Mouse (Mus musculus): Measurements from ENCODE around the gene Arhgap27.
"Not testable (repeated sequence)": the region's sequence is repeated elsewhere in the genome, so short reads cannot be mapped to it uniquely, and the experiment has no call there.

Arhgap27 gene

DNA sequence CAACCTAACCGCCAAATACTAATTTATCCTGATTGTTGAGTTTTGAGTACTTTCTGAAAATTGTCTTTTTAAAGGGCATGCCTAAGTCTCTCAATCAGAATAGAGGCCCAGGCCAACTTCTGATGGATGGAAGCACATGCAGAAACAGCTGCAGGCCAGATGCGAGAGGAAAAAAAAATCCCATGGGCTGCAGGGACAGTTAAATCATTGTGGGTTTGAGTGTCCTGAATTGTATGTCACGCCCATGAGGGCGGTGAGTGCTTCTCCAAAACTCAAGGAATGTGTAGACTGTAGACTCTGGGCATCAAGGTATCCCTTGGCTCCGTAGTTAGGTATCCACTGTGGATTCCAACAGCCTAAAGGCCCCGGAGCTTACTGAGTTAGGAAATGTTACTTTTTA lies 69.4 kb downstream of the Arhgap27 start:
- peak; percentile 68 for DNase-seq (ENCODE audit: low read depth, low spot score)

DNA sequence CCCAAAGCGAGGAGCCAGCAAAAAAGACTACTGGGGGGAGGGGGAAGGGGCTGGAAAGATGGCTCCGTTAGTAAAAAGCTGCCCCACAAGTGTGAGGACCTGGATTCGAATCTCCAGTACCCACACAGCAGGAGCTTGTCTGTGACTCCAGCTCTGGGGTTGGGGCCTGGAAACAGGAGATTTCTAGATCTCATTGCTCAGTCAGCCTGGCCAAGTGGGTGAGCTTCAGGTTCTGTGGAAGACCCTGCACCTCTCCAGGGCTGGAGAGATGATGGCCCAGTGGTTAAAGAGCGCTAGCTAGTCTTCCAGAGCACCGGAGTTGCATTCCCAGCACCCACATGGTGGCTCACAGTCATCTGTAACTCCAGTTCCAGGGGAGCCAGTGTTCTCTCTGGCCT lies 70.6 kb downstream of the Arhgap27 start:
- no peak for DNase-seq (ENCODE audit: low read depth, low spot score)

DNA sequence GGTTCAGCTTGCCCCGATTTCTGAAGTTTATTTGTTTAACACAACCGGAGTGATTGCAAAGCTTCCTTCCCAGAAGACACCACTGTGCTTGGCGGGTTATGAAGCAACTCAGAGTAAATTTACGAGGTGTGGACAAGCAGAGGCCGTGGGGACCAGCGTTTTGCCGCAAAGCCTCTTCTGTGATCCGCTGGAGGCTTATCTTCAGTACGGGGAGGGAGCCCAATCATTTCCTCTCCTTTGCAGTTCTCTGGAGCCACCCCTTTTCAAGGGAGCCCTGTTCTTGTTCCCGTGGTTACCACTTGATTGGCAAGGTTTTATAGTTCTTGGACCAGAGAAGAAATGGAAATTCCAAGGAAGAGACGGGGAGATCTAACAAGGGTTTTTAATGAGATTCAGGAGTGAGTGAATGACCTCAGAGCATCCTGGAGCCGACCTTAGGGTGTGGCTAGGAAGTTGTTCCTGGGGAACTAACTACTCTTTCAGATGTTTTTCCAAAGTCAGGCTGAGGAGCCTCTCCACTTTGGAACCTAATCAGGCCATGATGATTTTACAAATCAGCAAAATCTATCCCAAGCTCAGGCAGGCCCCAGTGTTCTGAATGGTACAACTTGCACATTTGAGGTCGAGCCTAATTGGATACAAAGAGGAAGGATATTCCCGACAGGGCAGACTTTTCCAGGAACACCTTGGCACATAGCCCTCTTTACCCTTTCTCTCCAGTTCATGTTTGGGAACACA lies 71.2 kb downstream of the Arhgap27 start:
- peak; percentile 64 for DNase-seq (ENCODE audit: low read depth, low spot score)

DNA sequence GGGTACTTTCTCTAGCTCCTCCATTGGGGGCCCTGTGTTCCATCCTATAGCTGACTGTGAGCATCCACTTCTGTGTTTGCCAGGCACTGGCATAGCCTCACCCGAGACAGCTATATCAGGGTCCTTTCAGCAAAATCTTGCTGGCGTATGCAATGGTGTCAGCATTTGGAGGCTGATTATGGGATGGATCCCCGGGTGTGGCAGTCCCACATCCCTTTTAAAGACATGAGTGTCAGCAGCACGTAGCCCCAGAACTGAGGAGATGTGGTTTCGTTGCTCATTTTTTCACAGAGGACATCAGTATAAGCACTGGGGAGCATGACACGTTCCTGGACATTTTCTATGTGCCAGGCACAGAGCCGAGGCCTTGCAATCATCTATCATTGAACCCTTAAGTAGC lies 72.7 kb downstream of the Arhgap27 start:
- not testable (repeated sequence) for DNase-seq (ENCODE audit: low read depth, low spot score)

DNA sequence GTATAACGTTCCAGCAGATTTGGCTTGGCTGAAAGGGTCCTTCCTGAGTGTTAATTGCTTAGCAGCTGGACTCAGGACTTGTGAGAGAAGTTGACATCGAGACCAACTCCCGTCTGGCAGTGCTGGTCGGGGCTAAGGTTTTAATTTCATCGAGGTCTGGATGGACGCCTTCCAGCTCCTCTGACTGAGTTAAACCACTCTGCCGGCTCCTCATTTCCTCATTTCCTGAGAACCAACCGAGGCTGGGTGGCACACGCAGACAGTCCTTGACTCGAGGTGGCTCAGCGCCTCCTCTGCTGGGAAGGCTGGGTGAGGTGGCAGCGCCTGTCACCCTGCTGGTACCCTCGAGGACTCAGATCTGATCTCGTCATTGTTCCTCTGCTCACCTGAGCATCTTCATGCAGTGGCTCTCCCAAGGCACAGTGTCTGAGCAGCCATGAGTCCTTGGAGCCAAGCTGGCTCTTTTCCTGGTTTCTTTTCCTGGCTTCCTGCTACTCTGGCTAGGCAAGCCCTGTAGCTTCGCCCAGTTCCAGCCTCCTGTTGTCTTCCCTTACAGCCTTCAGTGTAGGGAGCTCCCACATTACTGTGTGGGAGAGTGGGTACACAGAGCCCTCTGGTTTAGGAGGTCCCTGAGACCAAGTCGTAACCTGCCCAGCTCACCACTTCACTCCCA lies 75.1 kb downstream of the Arhgap27 start:
- no peak for DNase-seq (ENCODE audit: low read depth, low spot score)

DNA sequence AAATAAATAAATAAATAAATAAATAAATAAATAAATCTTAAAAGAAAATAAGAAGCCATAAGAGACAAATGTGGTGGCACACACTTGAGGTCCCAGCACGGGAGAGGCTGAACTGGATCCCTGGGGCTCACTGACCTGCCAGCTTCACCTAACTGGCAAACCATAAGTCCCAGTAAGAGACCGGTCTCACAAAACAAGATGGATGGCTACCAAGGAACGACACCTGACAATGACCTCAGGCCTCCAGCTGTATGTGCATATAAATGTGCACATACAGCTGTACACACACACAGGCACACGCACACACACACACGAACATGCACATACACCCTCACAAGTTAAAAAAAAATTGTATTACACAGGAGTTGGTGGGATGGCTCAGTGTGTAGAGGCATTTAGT lies 76.6 kb downstream of the Arhgap27 start:
- no peak for DNase-seq (ENCODE audit: low read depth, low spot score)

DNA sequence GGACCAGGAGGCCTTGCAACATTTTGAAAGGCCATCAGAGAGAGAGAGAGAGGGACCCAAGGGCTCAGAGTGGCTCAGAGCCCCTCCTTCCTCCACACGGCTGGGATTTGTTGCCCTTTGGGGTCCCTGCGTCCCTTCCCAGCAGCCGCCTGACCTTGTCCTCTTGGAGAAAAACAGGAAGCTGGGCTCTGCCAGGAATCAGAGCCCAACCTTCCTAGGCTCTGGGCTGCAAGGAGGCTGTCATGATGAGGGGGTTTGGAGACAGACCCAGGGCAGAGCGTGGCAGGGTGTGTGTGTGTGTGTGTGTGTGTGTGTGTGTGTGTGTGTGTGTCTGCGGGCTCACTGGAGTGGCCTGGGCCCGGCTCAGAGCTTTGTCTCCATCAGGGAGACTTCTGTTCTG lies 77.5 kb downstream of the Arhgap27 start:
- DNase-seq (ENCODE audit: low read depth, low spot score), result no peak

DNA sequence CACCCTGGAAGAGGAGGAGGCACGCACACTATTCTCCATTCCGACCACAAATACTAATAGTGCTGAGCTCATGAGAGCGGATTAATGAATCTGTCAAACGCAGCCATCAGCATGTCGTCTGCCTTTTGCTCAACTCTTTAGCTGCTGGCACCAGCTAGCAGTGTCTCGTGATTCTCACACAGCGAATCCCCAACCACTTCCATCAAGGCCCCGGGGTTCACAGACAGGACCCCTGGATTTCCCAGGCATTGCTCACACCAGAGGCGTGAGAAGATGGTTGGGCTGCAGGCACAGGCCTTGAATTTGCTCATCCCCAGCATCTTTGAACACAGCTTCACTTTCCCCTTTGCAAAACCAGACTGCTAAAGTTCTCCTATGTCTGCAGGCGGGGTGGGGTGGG lies 78.2 kb downstream of the Arhgap27 start:
- no peak for DNase-seq (ENCODE audit: low read depth, low spot score)

DNA sequence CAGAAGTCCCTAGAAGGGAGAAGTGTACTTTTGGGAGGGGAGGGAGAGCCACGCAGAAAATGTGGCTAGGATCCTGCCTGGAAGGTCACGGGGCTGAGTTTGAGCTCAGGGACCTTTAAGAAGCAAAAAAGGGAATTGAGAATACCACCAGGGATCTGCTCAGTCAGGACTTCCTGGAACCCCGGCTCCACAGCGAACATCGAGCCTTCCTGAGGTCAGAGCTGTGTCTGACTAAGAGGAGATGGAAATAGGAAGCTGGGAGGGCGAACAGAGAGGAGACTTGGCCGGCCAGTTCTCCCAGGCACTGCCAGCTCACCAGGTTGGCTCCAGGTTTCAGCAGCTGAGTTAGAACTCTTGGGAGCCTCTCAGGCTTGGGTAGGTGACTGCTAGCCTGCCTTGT lies 81.7 kb downstream of the Arhgap27 start:
- no peak for DNase-seq (ENCODE audit: low read depth, low spot score)
